Mouse (Mus musculus): ENCODE results near the gene Nfe2. TPM values are rescaled to one million over a fixed set of nuclear protein-coding genes. Genes with fewer than 3 reads are reported as not detected.
A peak's percentile ranks its signal among the peaks of the same experiment; 100 is the strongest.
"Not testable (repeated sequence)": the region's sequence is repeated elsewhere in the genome, so short reads cannot be mapped to it uniquely, and the experiment has no call there.

Gene Nfe2
- total RNA-seq, 2 experiments from 2014 or later, result 0.67 TPM; not detected in 1

DNA sequence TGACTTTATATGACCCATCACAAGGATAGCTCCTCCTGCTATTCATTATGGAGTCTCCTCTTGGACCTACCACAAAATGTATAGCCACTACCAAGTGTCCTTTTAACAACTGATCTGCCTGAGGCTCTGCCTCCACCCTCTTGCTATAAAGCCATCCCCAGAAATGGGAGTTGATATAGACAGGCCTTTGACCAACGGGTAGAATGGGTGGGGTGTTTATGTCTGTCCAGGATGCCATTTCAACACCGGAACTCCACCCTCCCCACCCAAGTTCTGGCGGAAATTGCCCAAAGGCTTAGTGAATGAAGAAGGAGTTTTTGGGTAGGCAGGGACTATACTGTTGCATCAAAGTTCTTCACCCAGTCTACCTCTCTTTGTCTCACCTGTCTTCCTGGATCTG, 5.5 kb downstream of the Nfe2 start:
- DNase-seq (ENCODE audit: low spot score in 2 of 2), result no peak

DNA sequence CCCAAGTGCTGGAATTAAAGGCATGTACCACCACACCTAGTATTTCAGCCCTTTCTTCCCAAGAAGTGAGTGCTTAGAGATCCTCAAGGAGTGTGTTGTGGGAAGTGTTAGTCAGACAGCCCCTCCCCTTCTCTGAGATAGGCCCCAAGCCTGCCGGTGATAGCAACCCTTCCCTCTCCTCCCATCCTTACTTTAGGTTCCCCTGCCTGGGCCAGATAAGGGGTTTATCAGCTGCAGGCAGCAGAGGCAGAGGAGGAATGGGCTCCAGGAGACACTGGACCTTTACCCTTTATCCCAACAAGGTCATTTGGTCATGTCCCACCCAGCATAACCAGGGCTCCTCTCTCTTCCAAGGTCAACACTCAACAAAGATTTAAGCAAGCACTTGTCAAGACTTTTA, 6.6 kb downstream of the Nfe2 start:
- no peak for DNase-seq (ENCODE audit: low spot score in 2 of 2)

DNA sequence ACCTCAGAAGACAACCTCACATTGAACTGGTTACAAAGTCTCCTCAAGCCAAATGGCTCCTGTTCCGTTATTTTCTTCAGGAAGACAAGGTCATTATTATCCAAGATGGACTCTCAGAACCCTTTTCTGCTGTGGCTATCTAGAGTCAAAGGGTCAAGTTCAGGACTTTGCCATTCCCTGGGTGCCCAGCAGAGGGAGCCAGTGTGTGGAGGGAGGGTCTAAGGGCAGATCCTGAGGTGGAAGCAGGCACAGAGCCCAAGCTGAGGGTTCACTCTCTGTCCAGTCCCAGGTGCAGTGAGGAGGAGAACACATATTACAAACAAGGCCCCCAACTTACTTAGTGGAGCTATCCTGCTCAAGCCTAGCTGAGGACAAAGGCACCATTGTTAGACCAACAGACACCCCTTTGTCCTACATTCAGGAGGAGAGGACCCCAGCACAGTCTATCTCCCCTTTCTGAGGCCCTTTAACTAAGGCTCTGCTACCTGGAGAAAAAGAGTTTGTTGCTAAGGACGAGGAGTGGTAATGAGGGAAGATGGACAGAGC, 7.9 kb downstream of the Nfe2 start:
- DNase-seq (ENCODE audit: low spot score in 2 of 2), result peak; percentile 78 to 88

DNA sequence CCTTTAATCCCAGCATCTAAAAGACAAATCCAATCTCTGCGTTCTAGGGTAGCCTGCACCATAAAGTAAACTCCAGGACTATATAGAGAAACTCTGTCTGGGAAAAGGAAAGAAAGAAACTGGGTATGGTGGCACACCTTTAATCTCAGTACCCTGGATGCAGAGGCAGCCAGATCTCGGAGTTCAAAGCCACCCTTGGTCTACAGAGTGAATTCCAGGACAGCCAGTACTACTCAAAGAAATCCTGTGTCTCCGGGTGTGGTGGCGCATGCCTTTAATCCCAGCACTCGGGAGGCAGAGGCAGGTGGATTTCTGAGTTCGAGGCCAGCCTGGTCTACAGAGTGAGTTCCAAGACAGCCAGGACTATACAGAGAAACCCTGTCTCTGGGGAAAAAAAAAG, 8.7 kb downstream of the Nfe2 start:
- DNase-seq (ENCODE audit: low spot score in 2 of 2), result not testable (repeated sequence)

DNA sequence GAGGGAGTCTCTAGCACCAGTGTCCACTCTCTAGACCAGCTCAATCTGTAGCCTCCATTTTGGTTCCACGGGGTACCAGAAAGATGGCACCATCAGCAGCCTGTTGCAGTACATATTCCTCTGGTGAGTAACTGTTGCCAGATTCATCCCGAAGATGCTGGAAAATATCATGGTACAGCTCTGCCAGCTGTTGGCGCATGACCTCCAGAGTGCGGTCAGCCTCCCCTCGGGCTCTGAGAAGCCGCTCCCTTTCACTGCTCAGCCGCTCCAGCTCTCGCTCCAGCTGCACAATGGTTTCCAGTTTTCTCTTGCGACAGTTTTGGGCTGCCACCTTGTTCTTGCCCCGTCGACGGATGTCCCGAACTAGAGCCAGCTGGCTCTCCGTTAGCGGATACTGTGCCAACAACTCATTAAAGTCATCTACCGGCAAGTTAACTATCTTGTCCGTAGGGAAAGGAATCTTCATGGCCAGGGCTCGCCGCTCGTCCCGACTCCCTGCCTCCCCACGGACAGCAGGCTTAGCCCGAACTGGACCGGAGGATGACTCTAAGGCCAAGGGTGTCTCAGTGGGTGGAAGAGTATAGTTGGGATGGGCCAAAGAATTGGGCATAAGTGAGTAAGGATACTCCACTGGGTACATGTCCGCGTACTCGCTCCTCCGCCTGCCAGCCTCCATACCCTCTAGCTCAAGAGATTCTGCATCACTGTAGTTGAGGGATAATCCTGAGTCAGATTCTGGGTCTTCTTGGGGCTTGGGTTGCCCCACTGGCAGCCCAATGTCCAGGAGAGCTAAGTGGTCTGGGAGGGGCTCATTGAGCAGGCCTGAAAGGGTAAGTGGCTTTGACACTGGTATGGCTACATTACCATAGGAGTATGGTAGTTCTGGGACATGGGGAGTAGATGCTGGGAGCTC, 9.5 kb downstream of the Nfe2 start:
- DNase-seq (ENCODE audit: low spot score in 2 of 2), result no peak

DNA sequence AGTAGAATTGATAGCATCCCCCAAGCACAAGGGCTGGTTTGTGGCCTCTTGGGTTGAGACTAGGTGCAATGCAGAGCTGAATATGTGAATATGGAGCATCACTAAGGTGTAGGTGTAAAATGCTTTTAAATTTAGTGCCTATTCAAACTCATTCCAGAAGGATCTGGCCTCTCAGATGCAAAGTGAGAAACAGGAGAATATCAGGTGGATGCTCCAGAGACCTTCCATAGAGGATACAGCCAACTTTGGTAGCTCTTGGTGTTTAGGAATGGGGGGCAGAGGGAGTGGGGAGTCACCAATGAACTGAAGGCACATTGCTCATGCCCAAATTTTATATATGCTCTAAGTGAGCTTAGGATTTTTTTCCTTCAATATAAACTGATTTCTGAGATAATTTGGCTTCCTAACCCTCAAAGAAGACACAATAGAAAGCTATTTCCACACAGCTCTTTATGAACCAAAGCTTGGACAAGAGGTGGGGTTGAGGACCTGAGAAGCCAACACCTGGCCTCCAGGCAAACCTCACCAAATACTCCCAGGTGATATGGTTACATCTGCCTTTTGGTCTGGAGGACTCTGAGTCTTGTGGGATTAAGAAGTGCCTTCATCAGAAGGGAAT, 10.3 kb downstream of the Nfe2 start:
- DNase-seq (ENCODE audit: low spot score in 2 of 2), result no peak

DNA sequence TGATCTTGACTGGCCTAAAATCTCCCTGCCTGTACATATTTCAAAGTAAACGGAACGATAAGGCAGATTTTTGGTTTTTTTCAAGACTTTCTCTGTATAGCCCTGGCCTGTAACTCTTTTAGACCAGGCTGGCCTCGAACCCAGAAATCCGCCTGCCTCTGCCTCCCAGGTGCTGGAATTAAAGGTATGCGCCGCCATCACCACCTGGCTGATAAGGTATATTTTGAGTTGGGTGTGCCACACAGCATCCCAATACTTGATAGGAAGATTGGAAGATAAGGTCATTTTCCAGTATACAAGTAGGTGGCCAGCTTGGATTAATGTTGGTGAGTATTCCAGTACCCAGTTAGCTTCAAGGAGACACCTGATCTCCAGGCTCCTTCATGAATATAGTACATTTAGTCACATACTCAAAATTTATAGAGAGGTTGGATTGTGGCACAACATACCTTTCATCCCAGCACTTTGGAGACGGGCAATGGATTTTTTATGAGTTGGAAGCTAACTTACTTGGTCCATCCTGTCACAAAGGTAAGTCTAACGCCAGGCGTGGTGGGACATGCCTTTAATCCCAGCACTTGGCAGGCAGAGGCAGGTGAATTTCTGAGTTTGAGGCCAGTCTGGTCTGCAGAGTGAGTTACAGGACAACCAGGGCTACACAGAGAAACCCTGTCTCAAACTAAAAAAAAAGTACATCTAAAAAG, 11.0 kb downstream of the Nfe2 start:
- DNase-seq (ENCODE audit: low spot score in 2 of 2), result no peak

DNA sequence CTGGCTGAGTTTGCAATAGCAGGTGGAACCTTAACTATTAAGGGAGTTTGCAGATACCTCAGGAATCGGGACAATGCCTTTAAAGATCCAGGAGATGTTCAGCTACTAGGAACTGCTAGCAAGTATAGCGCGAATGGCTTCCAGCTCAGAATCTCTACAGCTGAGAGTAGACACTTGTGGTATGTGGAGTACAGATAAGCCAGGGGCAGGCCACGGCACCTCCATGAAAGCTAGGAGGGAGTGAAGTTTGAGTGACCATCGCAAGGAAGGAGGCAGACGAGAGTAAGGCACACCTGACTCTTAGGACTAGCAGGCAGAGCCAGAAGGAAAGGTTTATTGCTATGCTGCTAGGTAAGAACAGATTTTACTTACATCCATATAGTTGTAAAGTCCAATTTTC, 12.6 kb downstream of the Nfe2 start:
- DNase-seq (ENCODE audit: low spot score in 2 of 2), result no peak

DNA sequence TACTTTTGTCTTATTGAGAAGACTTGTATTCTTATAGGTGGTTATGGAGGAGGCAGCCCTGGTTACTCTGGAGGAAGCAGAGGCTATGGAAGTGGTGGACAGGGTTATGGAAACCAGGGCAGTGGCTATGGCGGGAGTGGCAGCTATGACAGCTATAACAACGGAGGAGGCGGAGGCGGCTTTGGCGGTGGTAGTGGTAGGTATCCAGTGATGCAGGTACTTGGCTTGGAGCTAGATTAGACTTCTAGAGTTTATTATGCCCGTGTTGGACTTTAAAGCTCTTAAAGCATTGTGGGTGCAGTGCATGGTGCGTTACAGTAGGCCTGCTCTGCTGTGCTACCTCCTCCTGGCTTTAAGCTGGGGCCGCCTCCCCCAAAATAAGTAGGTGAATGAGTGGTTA, 15.3 kb downstream of the Nfe2 start:
- DNase-seq (ENCODE audit: low spot score in 2 of 2), result no peak

DNA sequence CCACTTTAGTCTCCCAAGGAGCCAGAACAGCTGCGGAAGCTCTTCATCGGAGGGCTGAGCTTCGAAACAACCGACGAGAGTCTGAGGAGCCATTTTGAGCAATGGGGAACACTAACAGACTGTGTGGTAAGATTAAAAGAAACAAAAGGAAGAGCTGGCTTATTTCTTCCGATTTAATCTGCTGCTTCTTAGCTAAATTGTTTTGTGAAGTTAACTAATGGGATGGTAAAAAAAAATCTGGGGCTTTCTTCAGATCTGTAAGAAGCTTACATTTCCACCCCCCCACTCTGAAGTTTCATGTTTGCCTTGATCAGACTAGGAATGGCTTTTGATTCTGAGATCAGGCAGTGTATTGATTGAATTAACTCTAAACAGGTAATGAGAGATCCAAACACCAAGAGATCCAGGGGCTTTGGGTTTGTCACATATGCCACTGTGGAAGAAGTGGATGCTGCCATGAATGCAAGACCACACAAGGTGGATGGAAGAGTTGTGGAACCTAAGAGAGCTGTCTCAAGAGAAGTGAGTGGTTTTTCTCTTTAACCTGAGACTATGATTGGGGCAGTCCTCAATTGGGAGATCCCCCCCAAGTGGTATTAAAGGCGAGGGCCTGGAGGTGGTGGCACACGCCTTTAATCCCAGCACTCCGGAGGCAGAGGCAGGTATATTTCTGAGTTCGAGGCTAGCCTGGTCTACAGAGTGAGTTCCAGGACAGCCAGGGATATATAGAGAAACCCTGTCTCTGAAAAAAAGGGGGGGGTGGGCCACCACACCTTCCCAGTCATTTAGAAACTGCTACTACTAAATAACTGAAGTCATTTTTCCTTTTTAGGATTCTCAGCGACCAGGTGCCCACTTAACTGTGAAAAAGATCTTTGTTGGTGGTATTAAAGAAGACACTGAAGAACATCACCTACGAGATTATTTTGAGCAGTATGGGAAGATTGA, 16.9 kb downstream of the Nfe2 start:
- not testable (repeated sequence) for DNase-seq (ENCODE audit: low spot score in 2 of 2)

DNA sequence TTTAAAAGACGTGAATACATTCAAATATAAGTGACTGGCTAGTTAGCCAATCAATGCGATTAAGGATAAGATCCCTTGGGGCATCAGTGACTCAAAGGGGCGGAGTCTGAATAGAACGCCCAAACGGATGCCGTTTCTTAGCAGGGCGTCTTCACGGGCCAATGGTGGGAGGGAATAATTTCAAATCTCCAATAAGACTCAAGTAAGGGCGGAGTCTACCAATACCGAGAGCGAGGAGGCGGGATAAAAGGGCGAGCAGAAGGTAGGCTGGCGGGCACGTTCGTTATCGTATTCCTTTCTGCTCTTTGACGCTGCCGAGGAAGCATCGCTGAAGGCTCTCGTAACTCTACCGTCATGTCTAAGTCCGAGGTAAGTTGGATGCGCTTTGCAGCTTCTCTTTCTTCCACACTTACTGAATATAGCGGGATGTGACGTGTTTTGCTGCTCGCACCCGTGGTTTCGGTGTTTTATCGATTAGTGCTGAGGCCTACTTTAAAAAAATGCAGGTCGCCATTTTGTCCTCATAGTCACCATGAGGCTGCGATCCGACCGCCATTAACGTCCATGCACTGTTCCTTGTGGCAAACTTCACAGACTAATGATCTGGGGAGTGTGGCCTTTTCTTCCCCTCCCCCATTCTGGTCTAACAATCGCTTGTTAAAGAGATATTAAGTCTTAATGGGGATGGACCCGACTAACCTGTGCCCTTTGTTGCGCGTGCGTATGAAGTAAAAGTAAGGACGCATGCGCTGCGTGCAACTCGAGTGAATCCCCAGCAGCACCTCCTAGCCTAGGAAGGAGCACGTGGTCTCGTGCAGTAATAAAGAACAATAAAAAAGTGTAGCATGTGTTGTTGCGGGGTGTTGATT, 17.8 kb downstream of the Nfe2 start, which contains the start of gene Hnrnpa1:
Hnrnpa1 (plus strand) TSS at position 273 of the 869 bp plus-strand sequence.
- peak; percentile 74 to 81 for DNase-seq (ENCODE audit: low spot score in 2 of 2)

DNA sequence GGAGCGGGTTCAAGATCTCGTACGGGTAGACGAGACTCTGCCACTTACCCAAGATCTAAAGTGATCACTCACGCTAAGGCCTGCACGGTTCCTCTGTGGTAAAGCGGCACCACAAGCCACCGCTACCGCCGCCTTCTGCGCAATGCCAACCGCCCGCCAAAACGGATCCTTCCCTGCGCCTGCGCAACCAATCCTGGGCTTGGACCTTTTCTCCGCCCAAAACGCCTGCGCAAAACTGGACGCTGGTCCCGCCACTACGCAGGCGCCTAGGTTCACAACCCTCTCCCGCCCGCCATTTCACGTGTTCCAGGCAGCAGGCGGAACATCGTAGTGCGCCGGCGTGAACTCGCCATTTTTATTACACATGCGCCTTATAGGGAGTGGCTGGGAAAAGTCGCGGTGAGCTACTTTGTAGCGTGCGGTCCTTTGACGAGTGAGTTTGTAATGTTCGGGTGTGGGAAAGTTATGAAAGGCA, 18.5 kb downstream of the Nfe2 start, which contains the start of gene Cbx5:
Cbx5 (minus strand) TSS at position 132 of the 475 bp plus-strand sequence.
- DNase-seq (ENCODE audit: low spot score in 2 of 2), result peak; percentile 92 to 93

DNA sequence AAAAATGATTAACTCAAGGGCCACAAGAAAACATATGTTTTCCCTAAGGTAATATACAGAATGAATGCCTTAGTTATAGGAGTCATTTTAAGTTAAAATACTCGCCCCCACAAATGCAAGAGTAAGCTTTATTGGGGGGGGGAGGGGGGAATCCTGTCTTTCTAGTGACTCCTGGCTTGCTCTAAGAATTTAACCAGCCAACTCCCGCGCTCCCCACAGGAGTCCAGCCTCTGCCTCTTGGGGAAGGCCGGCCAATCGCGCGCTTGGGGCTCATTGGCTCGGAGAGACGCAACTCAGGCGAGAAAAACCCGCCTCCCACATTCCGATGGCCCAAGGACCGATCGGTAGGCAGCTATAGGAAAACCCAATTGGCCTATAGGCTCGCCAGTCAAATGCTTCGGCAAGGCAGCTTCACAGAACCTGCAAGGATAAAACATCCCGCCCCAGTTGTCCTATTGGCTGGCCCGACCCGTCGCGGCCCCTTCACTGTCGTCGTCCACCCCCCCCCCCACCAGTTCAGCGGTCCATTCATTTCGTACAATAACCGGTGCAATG, 19.0 kb downstream of the Nfe2 start:
- peak; percentile 72 to 76 for DNase-seq (ENCODE audit: low spot score in 2 of 2)

DNA sequence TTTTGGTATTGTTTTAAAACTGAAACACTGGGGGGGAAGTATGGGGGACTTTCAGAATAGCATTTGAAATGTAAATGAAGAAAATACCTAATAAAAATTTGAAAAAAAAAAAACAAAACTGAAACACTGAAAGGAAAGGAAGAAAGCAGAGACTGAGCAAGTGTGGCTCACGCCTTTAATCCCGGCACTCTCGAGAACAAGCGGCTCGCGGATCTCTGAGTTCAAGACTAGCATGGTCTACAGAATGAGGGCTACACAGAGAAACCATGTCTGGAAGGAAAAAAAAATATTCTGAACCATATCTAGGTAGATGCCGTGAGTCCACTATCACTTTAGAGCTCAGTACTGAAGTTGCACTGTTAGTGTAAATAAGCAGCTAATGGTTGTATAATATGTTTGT, 20.9 kb downstream of the Nfe2 start:
- DNase-seq (ENCODE audit: low spot score in 2 of 2), result no peak

DNA sequence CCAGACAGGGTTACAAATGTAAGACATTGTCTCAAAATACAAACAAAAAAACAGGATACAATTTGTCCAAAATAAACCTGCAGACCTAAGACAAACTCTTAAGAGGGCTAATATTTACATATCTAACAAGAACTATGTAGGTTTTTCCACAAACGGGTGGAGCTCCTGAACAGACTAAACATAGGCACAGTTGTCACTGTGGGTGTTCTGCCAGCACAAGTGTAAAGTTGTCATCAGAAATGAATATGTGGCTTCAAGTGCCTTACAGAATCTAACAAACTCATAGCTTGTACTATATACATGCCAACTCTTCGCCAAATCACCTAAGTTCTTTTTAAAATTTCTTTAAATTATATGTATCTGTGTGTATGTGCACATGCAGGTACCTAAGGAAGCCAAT, 25.1 kb downstream of the Nfe2 start:
- DNase-seq (ENCODE audit: low spot score in 2 of 2), result no peak

DNA sequence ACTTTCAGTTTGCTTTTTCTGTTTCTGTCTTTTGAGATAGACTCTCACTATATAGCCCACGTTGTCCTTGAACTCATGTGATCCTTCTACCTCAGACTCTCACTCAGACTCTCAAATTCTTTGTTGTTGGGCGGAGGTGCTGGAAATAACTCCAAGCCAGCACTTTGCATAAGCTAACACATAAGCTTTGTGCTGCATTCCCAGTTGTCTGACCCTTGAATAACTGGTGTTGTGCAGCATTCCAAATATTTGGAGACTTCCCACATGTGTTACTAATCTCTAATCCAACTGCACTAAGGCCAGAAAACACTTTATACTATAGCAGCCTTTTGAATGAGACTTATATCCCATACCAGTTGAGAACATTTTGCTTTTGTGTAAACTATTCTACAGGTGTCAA, 29.3 kb downstream of the Nfe2 start:
- no peak for DNase-seq (ENCODE audit: low spot score in 2 of 2)

DNA sequence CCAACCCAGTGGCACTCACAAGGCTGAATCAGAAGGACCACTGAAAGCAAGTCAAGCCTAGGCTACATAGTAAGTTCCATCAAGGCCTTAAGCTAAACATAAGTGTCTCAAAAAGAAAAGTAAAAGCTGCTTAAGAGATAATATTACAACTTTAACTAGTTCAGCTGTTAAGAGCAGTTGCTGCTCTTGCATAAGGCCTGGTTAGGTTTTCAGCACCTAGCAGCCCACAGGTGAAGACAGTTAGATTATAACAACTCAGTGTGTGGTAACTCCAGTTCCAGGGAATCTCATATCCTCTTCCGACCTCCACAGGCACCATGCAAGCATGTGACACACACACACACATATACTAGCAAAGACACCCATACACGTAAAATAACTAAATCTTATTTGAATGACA, 30.6 kb downstream of the Nfe2 start:
- DNase-seq (ENCODE audit: low spot score in 2 of 2), result no peak

DNA sequence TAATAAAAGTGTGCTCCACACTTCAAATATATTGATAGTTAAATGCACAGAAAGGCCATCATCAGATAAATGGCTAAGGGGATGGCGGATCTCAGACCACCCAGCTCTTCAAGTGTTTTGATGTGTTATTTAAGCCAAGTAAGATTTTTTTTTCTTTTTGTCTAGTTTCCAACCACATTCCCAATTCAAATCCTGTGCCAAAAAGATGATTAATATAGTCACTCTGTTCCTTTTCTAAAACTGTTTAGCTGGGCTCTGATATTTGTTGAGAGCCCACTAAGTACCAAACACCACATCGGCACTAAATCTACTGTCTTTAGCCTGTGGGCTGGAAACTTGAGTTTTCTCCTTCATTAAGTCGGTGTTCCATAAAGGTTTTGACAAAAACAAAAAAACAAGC, 31.2 kb downstream of the Nfe2 start:
- no peak for DNase-seq (ENCODE audit: low spot score in 2 of 2)

DNA sequence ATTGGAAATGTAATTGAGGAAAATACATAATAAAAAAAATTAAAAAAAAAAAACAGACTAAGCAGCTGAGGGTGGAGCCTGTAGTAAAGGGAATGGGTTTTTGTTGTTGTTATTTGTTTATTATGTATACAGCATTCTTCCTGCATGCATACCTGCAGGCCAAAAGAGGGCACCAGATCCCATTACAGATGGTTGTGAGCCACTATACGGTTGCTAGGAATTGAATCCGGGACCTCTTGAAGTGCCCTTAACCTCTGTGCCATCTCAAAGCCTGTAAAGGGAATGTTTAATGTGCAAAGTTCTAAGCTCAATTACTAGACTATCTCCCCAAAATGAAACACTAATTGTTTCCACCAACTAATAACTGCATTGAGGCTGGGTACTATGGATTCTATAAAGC, 34.0 kb downstream of the Nfe2 start:
- no peak for DNase-seq (ENCODE audit: low spot score in 2 of 2)
